Mouse (Mus musculus) brain, embryonic 14.5 days (tissue): ENCODE results near the gene Rnaseh2a.

Experiments
- CTCF ChIP-seq: fragments of 200-500 bp; IDR thresholded peaks from 2 replicates; pipeline ENCODE4 v1.5.1; 2012; ENCODE audit warnings: inconsistent platforms, mild to moderate bottlenecking, moderate library complexity, borderline replicate concordance; ENCODE audit not compliant: insufficient read depth, insufficient read length; ENCODE audit errors: extremely low read depth
- POLR2A ChIP-seq: fragments of 200-500 bp; IDR thresholded peaks from 2 replicates; pipeline ENCODE4 v1.6.1; 2012; ENCODE audit warnings: mild to moderate bottlenecking, inconsistent platforms, borderline replicate concordance; ENCODE audit not compliant: poor library complexity, insufficient read depth, insufficient read length, severe bottlenecking; ENCODE audit errors: extremely low read depth

GRCm38 (mm10) chr8:84965731-84966291 lies 3.8 kb downstream of the Rnaseh2a start:
- TF ChIP-seq CTCF: no peak
- TF ChIP-seq POLR2A: no peak
